Mouse (Mus musculus) lung, embryonic 15.5 days (tissue): ENCODE measurements at regions not wholly inside any gene's neighbourhood (a gene's known extent, or its start where the extent isn't known, plus 50 kb on each side); places are given as distances from the start of the nearest gene placed in this dataset.

ENCODE experiments used
- ATAC-seq: fragments of 200-750 bp; cut with Nextera tagmentation; 2 replicates; pipeline ENCODE4 v1.8.0; 2017; ENCODE audit warnings: moderate number of reproducible peaks, borderline replicate concordance; ENCODE audit not compliant: low FRiP score, low TSS enrichment; ENCODE audit errors: extremely low read depth
- H3K27ac ChIP-seq: fragments of 300-500 bp; sonication (generic); 2 replicates; pipeline ENCODE4 v1.5.1; 2015; ENCODE audit warnings: moderate library complexity, mild to moderate bottlenecking, inconsistent platforms
- H3K27me3 ChIP-seq: fragments of 300-500 bp; sonication (generic); 2 replicates; pipeline ENCODE4 v1.6.1; 2015; ENCODE audit warnings: inconsistent platforms
- H3K36me3 ChIP-seq: fragments of 300-500 bp; sonication (generic); 2 replicates; pipeline ENCODE4 v1.6.1; 2015; ENCODE audit warnings: inconsistent platforms
- H3K4me1 ChIP-seq: fragments of 300-500 bp; sonication (generic); 2 replicates; pipeline ENCODE4 v1.6.1; 2015; ENCODE audit warnings: inconsistent platforms
- H3K4me2 ChIP-seq: fragments of 300-500 bp; sonication (generic); 2 replicates; pipeline ENCODE4 v1.6.1; 2015; ENCODE audit warnings: inconsistent platforms, mild to moderate bottlenecking, moderate library complexity
- H3K4me3 ChIP-seq: fragments of 300-500 bp; sonication (generic); 2 replicates; pipeline ENCODE4 v1.5.1; 2015; ENCODE audit warnings: mild to moderate bottlenecking, inconsistent platforms
- H3K9ac ChIP-seq: fragments of 300-500 bp; sonication (generic); 2 replicates; pipeline ENCODE4 v1.6.1; 2015; ENCODE audit warnings: inconsistent platforms
- H3K9me3 ChIP-seq: fragments of 300-500 bp; sonication (generic); 2 replicates; pipeline ENCODE4 v1.6.1; 2016; ENCODE audit warnings: inconsistent platforms
- WGBS: fragments of 180-500 bp; shearing (Covaris S2); methylation state at CpG from one replicate; pipeline ENCODE4 v1.1.7; 2015; 5-methylcytosine and 5-hydroxymethylcytosine counted together

DNA sequence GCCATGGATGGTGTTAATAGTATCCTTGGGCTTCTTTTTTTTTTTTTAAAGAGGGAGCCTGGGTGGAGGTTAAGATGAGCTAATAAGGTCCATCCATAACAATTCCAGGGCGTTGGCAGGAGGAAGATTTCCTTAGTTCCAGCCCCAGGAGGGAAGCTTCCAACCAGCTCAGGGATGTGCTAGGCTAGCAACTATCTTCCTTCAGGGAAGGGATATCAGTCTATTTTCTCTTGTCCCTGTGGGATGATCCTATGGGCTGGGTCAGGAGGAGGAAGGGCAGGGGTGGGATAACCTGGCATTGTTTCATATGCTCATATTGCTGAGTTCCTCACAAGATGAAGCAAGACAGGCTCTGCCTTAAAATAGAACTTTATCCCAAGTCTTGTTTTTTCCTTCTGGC, 98.0 kb upstream of the Foxa2 start:
- Histone ChIP-seq H3K27ac (no peak overlapping the region), H3K36me3 (no peaks in the 10 kb centered on the region), H3K9ac (no peak overlapping the region), H3K4me2 (no peak overlapping the region), H3K9me3 (no peaks in the 10 kb centered on the region), H3K4me1 (no peaks in the 10 kb centered on the region), H3K4me3 (no peak overlapping the region), H3K27me3 (no peaks in the 10 kb centered on the region)
- 54% methylated on average over 1 of the region's 1 CpGs for WGBS
- ATAC-seq: no peak

DNA sequence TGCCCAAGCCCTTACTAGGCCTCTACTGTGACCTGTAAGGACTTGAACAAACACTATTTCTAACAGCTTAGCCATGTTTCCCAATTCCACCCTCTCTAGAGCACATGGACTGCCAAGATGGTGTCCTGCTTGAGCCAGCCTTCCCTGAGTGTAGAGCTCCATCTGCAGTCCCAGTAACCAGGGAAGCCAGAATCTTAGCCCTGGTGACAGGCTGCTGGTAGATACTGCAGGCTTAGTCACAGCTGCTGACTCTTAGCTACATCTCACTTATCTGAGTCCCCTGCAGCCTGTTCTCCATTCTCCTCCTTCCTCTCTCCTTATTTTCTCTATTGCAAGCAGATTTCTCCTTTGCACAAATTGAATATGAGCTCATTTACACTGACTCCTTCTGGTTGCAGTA, 101.5 kb upstream of the Foxa2 start:
- no peak for ATAC-seq
- no peaks in the 10 kb centered on the region for H3K4me1 ChIP-seq
- no peaks in the 10 kb centered on the region for H3K36me3 ChIP-seq

DNA sequence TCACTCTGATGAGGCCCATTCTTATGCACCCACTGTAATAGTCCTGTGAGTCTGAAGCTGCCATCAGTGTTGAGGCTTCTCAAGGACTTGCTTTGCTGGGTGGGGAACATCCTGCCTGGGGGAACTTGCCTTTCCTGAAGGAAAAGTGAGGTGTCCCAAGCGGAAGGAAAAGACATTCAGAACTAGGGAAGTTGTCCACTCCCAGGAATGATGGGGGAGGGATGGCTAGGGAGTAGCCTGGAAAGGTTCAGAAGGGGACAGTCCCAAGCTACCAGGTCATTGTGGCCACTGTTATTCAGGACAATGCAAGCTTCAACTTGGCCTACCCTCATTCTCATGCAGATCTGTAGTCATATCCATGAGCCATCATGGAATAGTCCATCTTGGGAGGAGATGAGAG, 102.7 kb upstream of the Foxa2 start:
- H3K9ac ChIP-seq: no peak overlapping the region
- no peaks in the 10 kb centered on the region for H3K4me1 ChIP-seq

More for the DNA sequence above, 101.5 kb upstream of the Foxa2 start:
- Histone ChIP-seq H3K27me3 (no peaks in the 10 kb centered on the region), H3K9me3 (no peaks in the 10 kb centered on the region), H3K27ac (no peak overlapping the region), H3K4me3 (no peak overlapping the region), H3K9ac (no peak overlapping the region), H3K4me2 (no peak overlapping the region)

DNA sequence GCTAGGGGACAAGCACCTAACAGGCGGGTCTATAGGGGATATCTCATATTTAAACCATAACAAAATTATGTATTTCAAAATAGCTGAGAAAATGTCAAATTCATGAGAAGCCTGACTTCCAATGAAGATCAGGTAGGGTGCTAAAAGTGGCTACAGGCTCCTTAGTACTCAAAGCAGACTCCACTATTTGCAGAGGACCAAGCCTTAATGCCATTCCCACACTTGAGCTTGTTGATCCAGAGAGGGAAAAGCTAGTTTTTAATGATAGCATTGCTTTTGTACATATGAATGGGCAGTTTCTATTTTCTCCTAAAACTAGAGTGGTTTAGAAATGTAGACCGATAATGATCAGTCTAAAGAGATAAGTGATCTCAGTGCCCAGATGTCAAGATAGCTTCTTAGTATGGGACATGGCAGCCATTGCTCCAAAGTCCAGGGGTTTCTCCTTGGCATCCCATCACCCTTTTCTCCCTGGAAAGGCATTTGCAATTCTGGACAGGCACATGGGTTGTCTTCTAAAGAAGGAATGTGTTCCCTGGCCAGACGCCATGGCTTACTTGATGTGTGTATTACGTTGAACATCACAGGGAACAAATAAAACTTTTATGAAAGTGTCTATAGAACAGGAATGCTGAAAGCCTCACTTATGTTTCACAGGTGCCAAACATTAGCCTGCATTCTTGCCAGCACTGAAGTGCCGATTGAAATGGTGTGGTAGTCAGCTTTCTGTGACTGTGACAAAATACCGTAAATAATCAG, 106.9 kb upstream of the Foxa2 start:
- H3K36me3 ChIP-seq: no peaks in the 10 kb centered on the region
- 61% methylated on average over 6 of the region's 6 CpGs for WGBS
- H3K4me2 ChIP-seq: no peak overlapping the region
- 0 out of 2 replicates have a peak, but pooled peaks have one; percentile 19 for ATAC-seq
- no peaks in the 10 kb centered on the region for H3K27me3 ChIP-seq
- H3K9ac ChIP-seq: no peak overlapping the region
- no peaks in the 10 kb centered on the region for H3K4me1 ChIP-seq
- H3K27ac ChIP-seq: no peak overlapping the region
- no peaks in the 10 kb centered on the region for H3K9me3 ChIP-seq
- H3K4me3 ChIP-seq: no peak overlapping the region

More for the DNA sequence above, 102.7 kb upstream of the Foxa2 start:
- H3K4me2 ChIP-seq: no peak overlapping the region
- H3K4me3 ChIP-seq: no peak overlapping the region
- H3K36me3 ChIP-seq: no peaks in the 10 kb centered on the region
- no peaks in the 10 kb centered on the region for H3K27me3 ChIP-seq
- WGBS: 69% methylated on average over 1 of the region's 1 CpGs
- no peaks in the 10 kb centered on the region for H3K9me3 ChIP-seq
- no peak for ATAC-seq
- H3K27ac ChIP-seq: no peak overlapping the region

DNA sequence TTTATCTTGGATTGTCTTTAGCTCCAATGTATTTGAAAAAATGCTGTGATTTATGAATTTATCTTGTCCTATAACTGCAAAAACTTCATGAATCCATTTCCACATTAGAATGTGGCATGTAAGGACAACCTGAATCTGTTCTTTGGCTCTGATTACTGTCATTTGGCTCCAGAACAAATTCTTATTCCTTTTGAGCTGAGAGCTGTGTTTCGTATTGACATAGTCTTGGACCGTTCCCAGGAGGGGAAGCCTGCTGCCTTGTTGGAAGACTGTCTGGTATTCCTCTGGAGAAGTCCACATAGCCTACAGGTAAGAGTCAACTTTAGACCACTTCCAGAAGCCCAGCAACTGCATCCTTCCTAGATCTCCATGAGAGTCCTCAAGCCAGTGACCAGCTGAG, 109.4 kb upstream of the Foxa2 start:
- Histone ChIP-seq H3K27ac (no peak overlapping the region), H3K27me3 (no peaks in the 10 kb centered on the region), H3K9me3 (no peaks in the 10 kb centered on the region), H3K36me3 (no peaks in the 10 kb centered on the region), H3K9ac (no peak overlapping the region), H3K4me3 (no peak overlapping the region), H3K4me2 (no peak overlapping the region), H3K4me1 (no peaks in the 10 kb centered on the region)
- WGBS: 65% methylated on average over 2 of the region's 2 CpGs
- ATAC-seq: no peak

DNA sequence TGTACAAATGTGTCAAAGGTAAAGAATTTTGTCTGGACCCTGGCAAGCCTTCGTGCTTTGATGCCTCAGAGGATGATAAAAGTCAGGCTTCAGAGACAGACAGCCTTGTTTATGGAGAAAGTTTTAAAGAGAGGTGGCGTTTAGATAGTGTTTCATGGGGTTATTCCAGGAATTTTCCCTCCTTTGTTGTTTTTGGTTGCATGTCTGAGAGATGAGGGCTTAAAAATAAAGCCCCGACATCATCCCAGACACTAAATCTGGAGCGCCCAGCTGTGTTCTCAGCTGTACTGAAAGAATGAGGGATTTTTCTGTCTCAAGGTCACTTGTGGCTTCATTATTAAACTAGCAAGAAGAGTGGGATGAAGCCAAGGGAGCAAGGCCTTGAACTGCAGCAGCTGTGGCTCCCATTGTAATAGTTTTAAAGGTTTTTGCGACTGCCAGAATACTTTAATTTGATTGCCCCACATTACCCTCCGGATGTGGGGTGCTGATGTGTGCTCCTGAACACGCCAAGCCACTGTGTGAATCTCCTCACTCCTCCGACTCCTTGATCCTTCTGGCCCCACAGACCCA, 112.3 kb upstream of the Foxa2 start:
- Histone ChIP-seq H3K9me3 (no peaks in the 10 kb centered on the region), H3K4me2 (no peak overlapping the region), H3K36me3 (no peaks in the 10 kb centered on the region), H3K9ac (no peak overlapping the region), H3K27me3 (no peaks in the 10 kb centered on the region), H3K4me3 (no peak overlapping the region), H3K4me1 (no peaks in the 10 kb centered on the region), H3K27ac (no peak overlapping the region)
- ATAC-seq: no peak
- WGBS: 65% methylated on average over 8 of the region's 8 CpGs

DNA sequence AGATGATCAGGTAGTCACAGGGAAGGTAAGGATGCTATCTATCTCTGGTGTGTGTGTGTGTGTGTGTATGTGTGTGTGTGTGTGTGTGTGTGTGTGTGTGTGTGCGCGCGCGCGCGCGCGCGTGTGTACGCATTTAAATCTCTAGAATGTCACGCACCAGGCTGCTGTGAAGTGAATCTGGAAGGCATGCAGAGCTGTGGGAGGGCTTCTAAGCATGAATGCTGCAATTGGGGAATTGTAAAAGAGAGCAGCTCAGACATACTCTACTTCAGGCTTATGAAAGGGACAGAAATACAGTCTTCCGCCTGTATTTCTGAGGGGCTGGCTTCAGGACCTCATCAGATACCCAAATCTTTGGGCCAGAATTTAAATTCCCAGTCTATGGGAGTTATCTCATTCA, 114.2 kb upstream of the Foxa2 start:
- Histone ChIP-seq H3K4me3 (no peak overlapping the region), H3K4me2 (no peak overlapping the region), H3K9ac (no peak overlapping the region), H3K36me3 (no peaks in the 10 kb centered on the region), H3K4me1 (no peaks in the 10 kb centered on the region), H3K27me3 (no peaks in the 10 kb centered on the region), H3K27ac (no peak overlapping the region), H3K9me3 (no peaks in the 10 kb centered on the region)
- ATAC-seq: no peak
- 92% methylated on average over 12 of the region's 12 CpGs for WGBS

DNA sequence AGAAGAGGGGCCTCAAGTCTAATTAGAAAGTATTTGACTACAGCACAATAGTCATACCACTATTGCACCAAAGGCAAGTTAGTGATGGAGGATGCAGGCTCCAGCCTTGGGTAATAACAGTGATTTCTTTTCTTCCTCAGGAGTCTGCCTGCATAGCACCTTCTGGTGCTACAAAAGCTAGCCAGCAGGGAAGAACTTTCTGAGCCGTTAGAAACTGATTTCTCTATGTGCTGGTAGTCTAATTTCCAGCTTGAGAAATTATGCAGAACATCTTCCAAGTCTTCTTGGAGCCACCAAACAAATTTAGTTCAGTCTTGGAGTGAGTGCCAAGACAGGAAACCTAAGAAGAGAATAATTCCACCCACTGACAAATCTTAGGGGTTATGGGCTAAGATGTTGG, 115.2 kb upstream of the Foxa2 start:
- no peak for ATAC-seq
- Histone ChIP-seq H3K4me2 (no peak overlapping the region), H3K27me3 (no peaks in the 10 kb centered on the region), H3K9ac (no peak overlapping the region), H3K4me1 (no peaks in the 10 kb centered on the region), H3K4me3 (no peak overlapping the region), H3K27ac (no peak overlapping the region), H3K36me3 (no peaks in the 10 kb centered on the region), H3K9me3 (no peaks in the 10 kb centered on the region)
- 65% methylated on average over 1 of the region's 1 CpGs for WGBS

DNA sequence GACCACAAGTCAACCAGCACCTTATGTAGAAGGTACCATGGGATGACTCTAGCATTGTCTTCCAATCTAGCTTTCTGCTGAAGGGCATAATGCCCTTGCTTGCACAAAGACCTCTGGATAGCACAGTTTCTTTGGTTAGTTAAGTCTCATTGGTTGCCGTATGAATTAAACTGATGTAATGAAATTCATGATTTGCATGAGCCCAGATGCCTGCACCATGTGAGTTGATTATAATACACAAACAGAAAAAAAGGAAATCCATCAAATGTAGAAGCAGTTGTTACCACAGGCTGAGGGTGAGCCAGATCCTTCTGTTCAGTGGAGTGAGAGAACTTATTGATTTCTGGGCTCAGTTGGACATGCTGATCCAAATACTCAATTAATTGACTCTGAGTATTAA, 115.8 kb upstream of the Foxa2 start:
- Histone ChIP-seq H3K4me1 (no peaks in the 10 kb centered on the region), H3K9me3 (no peaks in the 10 kb centered on the region), H3K27ac (no peak overlapping the region), H3K4me3 (no peak overlapping the region), H3K9ac (no peak overlapping the region), H3K27me3 (no peaks in the 10 kb centered on the region), H3K4me2 (no peak overlapping the region), H3K36me3 (no peaks in the 10 kb centered on the region)
- ATAC-seq: no peak
- 86% methylated on average over 1 of the region's 1 CpGs for WGBS

DNA sequence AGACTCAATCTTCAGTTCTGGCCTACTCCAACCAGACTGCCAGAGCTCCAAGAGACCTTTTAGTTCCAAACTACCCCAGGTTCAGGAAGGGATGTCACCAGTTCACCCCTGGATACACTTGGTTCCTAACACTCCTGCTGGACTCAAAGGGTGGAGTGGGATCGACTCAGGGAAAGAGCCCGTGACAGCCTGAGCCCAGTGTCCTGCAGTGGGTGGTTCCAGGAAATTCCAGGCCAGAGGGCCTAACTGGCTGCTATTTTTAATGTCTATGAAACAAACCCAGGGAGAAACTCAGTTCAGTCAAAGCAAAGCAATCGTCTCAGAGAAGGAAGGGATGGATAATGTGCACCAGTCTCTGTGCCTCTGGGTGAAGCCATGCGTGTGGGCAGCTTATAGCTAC, 124.3 kb upstream of the Foxa2 start:
- no peak overlapping the region for H3K4me2 ChIP-seq
- no peaks in the 10 kb centered on the region for H3K27me3 ChIP-seq
- H3K36me3 ChIP-seq: no peaks in the 10 kb centered on the region
- H3K9ac ChIP-seq: no peak overlapping the region
- no peak overlapping the region for H3K4me3 ChIP-seq
- peak; percentile 55; the same call in 1 of the 2 replicates for ATAC-seq
- H3K27ac ChIP-seq: peak overlapping the region; percentile 41; the same call in 1 of the 2 replicates
- peaks cover 10% of the 10 kb centered on the region for H3K4me1 ChIP-seq
- no peaks in the 10 kb centered on the region for H3K9me3 ChIP-seq
- 61% methylated on average over 4 of the region's 4 CpGs for WGBS

DNA sequence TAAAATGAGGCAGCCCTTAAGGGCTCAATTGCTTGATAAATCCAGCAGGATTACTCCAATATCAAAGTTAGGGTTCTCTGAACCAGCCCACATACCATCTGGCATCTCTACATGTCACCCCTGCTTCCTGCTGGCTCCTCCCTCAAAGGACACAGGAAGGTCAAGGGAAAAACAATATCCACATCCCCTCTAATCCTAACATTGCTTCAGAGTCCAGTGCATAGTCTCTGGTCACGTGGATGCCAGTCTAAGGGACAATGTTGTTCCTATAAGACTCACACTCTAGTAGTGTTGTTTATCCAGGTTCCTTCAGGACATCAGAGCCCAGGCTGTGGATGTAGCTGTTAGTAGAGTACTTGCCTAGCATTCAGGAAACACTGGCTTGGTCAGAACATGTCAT, 124.9 kb upstream of the Foxa2 start:
- H3K36me3 ChIP-seq: no peaks in the 10 kb centered on the region
- WGBS: 38% methylated on average over 1 of the region's 1 CpGs
- H3K27ac ChIP-seq: peak overlapping the region; percentile 41; the same call in 1 of the 2 replicates
- H3K9me3 ChIP-seq: no peaks in the 10 kb centered on the region
- no peak overlapping the region for H3K4me2 ChIP-seq
- H3K9ac ChIP-seq: no peak overlapping the region
- H3K27me3 ChIP-seq: no peaks in the 10 kb centered on the region
- no peak overlapping the region for H3K4me3 ChIP-seq
- H3K4me1 ChIP-seq: peaks cover 13% of the 10 kb centered on the region
- peak; percentile 59 for ATAC-seq

DNA sequence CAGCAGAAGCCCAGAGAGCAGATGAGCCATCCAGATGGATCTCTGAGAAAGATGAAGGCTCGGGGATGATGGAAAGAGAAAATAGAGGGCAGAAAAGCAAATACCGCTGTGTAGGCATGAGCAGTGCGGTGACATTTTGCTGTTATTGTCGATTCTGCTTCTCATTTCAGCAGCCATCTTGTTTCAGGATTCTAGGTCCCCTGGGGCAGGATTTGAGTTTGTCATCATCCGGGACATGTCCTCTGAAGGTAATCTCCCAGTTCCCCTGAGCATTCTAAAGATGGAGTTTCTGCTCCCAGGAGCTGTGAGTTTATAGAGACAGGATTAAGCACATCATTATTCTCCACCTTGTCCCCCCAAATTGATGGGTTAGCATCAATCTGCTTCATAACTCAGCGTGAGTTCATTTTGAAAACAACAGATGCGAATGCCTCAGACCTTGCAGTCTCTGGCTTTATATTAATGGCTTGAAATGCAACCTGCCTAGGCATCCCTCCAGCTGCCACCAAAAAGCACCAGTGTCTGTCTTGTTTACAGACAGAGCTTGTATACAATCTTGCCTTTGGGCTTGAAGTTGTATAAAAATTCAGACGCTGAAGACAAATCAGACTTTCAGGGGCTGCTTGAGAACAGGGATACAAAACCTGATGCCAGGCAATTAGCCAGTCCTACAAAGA, 128.6 kb upstream of the Foxa2 start:
- H3K4me3 ChIP-seq: no peak overlapping the region
- no peaks in the 10 kb centered on the region for H3K9me3 ChIP-seq
- ATAC-seq: no peak
- peaks cover 13% of the 10 kb centered on the region for H3K4me1 ChIP-seq
- H3K4me2 ChIP-seq: no peak overlapping the region
- 71% methylated on average over 8 of the region's 8 CpGs for WGBS
- H3K27me3 ChIP-seq: no peaks in the 10 kb centered on the region
- H3K36me3 ChIP-seq: no peaks in the 10 kb centered on the region
- H3K27ac ChIP-seq: no peak overlapping the region
- H3K9ac ChIP-seq: no peak overlapping the region
